Mouse (Mus musculus) adrenal gland, adult (tissue): ENCODE measurements around the gene Clk1.

Source experiments
- DNase-seq, 2 experiments: peaks; one replicate each; pipeline ENCODE4 v3.0.0; 2022 to 2023; ENCODE audit warnings: low spot score in 1 of 2; ENCODE audit not compliant: inconsistent age in 2 of 2

Gene Clk1

GRCm38 (mm10) chr1:58423371-58424248 lies at the start of gene Clk1:
Clk1 (minus strand) TSS chr1:58424066.
- DNase-seq = peak; percentile 97 to 100

- no peak for DNase-seq
These were observed 41.7 kb upstream of the Clk1 start for GRCm38 (mm10) chr1:58465561-58465960.

GRCm38 (mm10) chr1:58465042-58465441 lies 41.2 kb upstream of the Clk1 start:
- no peak for DNase-seq

GRCm38 (mm10) chr1:58463935-58464334 lies 40.1 kb upstream of the Clk1 start:
- DNase-seq = no peak

GRCm38 (mm10) chr1:58460566-58460965 lies 36.7 kb upstream of the Clk1 start:
- peak; percentile 30 to 72 for DNase-seq

- DNase-seq = peak in 1 of 2 experiments; percentile 41
These were observed 35.0 kb upstream of the Clk1 start for GRCm38 (mm10) chr1:58458867-58459266.

GRCm38 (mm10) chr1:58458175-58458574 lies 34.3 kb upstream of the Clk1 start:
- no peak for DNase-seq

GRCm38 (mm10) chr1:58454316-58454715 lies 30.4 kb upstream of the Clk1 start:
- DNase-seq = no peak

- no peak for DNase-seq
These were observed 24.5 kb upstream of the Clk1 start for GRCm38 (mm10) chr1:58448396-58448795.

GRCm38 (mm10) chr1:58447766-58448165 lies 23.9 kb upstream of the Clk1 start:
- no peak for DNase-seq

GRCm38 (mm10) chr1:58445861-58446260 lies 22.0 kb upstream of the Clk1 start:
- no peak for DNase-seq

- DNase-seq = peak; percentile 90 to 97
These were observed 21.4 kb upstream of the Clk1 start, which contains the start of the genes Nif3l1 and Ppil3 for GRCm38 (mm10) chr1:58445143-58445722. Nif3l1 (plus strand) TSS chr1:58445151. Ppil3 (minus strand) TSS chr1:58445486.

GRCm38 (mm10) chr1:58444691-58445090 lies 20.8 kb upstream of the Clk1 start:
- no peak for DNase-seq

- no peak for DNase-seq
These were observed 685 bp upstream of the Clk1 start for GRCm38 (mm10) chr1:58424551-58424950.

GRCm38 (mm10) chr1:58422879-58423278 lies 987 bp downstream of the Clk1 start:
- peak; percentile 40 to 80 for DNase-seq

GRCm38 (mm10) chr1:58420961-58421360 lies 2.9 kb downstream of the Clk1 start:
- peak in 1 of 2 experiments; percentile 61 for DNase-seq

GRCm38 (mm10) chr1:58420032-58420431 lies 3.8 kb downstream of the Clk1 start:
- DNase-seq = peak in 1 of 2 experiments; percentile 47

- DNase-seq = no peak
These were observed 7.8 kb downstream of the Clk1 start for GRCm38 (mm10) chr1:58416048-58416447.

- peak in 1 of 2 experiments; percentile 53 for DNase-seq
These were observed 8.4 kb downstream of the Clk1 start for GRCm38 (mm10) chr1:58415442-58415841.

- peak in 1 of 2 experiments; percentile 49 for DNase-seq
These were observed 13.1 kb downstream of the Clk1 start for GRCm38 (mm10) chr1:58410776-58411175.

- peak in 1 of 2 experiments; percentile 50 for DNase-seq
These were observed 13.7 kb downstream of the Clk1 start for GRCm38 (mm10) chr1:58410198-58410588.

GRCm38 (mm10) chr1:58409553-58410197 lies 14.2 kb downstream of the Clk1 start:
- peak in 1 of 2 experiments; percentile 57 for DNase-seq
